Mouse (Mus musculus) right cerebral cortex, postnatal 25 days (tissue): Measurements from ENCODE around the gene AC153137.1.
"Not testable (repeated sequence)": the region's sequence is repeated elsewhere in the genome, so short reads cannot be mapped to it uniquely, and the experiment has no call there.

ENCODE experiments used
- DNase-seq: peaks from one replicate; pipeline ENCODE4 v3.0.0; 2022

The AC153137.1 gene

GRCm38 (mm10) chr1:30977868-30978267, at the start of gene AC153137.1:
AC153137.1 (minus strand) TSS chr1:30977968.
- not testable (repeated sequence) for DNase-seq

- DNase-seq = no peak
These were observed 45.4 kb upstream of the AC153137.1 start for GRCm38 (mm10) chr1:31023173-31023572.

DNA sequence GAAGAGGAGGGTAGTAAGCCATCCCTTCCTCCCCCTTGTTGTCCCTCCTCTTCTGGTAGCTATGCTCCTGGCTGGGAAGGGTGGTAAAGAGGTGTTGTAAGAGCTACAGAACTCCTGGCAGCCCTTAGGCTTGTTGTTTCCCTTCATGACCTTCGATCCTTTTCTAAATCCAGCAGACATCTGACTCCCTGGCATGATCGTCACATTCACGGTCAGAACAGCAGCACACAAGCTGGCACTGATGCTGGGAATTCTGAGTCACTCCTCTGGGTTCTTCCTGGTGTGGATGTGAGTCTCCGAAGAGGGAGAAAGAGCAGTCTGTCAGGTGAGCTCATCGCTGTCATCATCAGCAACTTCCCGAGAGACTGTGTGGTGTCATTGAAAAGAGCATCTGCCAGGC, 41.5 kb upstream of the AC153137.1 start:
- DNase-seq = no peak

GRCm38 (mm10) chr1:31017377-31017776, 39.6 kb upstream of the AC153137.1 start:
- DNase-seq = no peak

DNA sequence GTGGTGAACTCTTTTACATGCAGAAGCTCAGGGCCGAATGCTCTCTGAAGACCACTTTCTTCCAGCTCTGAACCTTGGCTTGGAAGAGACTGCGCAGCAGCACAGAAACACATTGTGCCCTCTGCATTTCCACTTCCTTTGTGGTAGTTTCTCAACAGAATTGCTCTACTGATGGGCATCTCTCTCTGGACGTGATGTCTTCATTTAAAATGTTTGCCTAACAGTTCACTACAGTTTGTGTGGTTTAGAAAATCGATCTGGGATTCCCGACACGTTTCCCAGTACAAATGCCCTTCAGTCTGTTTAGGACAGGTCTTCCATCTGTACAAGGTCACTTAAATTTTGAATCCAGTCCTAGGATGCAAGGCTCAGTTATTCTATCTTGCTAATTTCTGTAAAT, 38.3 kb upstream of the AC153137.1 start:
- DNase-seq = no peak

GRCm38 (mm10) chr1:31015261-31015660, 37.5 kb upstream of the AC153137.1 start:
- no peak for DNase-seq

GRCm38 (mm10) chr1:30977239-30977638, 529 bp downstream of the AC153137.1 start:
- DNase-seq = not testable (repeated sequence)

GRCm38 (mm10) chr1:30951795-30952194, 26.0 kb downstream of the AC153137.1 start:
- no peak for DNase-seq

DNA sequence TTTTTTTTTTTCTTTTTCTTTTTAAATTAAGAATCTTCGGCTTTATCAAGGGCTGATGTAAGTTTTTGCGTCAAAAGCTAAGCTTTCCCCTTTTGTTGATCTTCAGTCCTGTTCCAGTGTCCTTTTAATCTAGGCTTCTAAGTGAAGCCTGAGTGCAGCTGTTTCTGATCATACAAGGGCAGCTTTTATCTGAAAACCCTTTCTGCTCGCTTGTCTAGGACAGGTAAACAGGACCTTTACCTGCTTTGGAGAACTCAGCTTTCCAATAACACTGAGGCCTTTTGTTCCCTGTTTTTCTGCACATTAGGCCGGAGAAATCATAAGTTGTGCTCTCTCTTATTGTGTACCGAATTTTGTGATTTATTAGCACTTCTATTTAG, 27.3 kb downstream of the AC153137.1 start:
- no peak for DNase-seq

GRCm38 (mm10) chr1:30949710-30950455, 27.9 kb downstream of the AC153137.1 start:
- peak; percentile 99 for DNase-seq

DNA sequence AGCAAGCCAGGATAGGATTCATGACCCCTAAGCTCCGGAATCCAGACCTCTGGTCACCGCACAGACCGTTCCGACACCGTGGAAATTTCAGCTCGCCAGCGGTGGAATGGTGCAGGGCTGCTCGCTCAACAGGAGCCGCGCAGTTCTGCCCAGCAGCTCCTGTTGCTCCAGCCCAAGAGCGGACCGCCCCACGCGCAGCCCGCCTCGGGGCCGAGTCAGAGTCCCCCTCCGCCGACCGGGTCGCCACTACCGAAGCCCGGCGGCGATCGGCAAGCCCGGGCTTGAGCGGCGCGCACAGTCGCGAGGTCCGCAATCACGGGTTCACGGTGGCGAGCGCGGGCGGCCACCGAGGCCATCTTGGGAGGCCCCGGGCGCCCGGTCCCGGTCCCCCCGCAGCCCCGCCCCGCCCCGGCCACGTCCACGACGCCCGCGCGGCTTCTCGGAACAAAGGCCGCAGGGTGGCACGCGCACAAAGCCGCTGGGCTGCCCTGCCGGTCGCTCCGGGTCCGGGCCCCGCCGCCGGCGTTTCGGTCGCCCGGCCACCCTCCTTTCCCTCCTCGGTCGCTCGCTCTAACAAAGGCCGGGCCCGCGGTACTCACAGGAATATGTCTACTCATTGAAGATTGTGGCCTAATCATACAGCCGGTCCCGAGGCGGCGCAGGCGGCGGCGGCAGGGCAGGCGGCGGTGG, 28.7 kb downstream of the AC153137.1 start:
- peak; percentile 62 for DNase-seq

DNA sequence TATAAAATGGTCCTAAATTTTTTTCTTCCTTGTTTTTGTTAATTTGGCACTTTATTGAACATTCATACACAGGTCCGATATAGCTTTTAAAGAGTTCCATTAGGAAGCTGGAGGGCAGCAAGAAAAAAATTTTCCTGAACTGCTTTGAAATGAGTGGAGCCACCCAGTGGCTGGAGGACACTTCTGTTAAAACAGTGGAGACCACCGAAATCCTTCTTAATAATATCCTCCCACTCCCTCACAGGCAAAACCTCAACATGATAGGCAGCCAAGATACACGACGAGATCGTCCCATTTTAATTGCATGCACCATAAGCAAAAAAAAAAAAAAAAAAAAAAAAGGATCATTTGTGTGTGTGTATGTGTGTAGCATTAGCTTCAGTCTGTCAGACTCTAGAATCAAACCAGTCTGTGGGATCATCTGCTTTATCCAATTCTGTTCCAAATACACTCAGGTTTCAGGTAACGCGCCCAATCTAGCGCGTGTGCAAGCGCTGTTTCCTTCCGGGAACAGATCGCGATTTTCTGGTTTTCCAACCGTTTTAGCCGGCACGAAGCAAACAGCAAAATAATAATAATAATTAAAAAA, 29.3 kb downstream of the AC153137.1 start:
- no peak for DNase-seq

GRCm38 (mm10) chr1:30945136-30945535, 32.6 kb downstream of the AC153137.1 start:
- no peak for DNase-seq

DNA sequence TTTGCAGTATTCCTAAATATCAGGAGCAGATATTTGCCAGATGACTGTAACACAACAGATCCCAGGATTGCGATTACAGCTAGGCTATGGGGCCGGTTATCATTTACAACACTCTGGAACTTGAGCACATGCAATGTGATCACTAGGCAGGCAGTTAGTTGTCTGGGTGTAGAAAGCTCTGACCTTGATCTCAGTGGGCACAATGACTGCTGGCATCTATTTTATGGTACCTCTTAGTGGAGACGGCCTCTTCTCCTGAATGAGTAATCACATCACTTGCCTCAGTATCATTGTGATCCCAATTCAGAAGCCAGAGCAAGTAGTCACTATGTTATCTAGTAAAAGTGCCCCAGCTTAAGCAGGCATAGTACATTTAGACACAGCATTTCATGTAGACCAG, 37.2 kb downstream of the AC153137.1 start:
- no peak for DNase-seq

DNA sequence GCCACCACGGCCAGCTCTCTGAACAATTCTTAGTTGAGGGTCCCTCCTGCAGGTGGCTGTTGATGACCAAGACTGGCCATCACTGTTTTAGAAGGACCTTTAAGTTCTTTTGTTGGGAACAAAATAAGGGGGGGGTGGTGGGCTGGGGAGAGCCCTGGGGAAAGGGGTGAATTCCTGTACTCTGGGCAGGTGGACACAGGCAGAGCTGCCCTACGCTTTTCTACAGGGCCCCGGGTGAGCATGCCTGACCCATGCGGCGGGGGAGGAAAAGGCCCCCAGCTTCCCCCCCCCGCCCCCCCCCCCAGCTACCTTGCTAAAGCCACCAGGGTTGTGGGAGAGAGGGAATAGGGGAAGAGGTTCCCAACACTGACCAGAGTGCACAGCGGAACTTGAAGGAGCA, 39.4 kb downstream of the AC153137.1 start:
- no peak for DNase-seq

DNA sequence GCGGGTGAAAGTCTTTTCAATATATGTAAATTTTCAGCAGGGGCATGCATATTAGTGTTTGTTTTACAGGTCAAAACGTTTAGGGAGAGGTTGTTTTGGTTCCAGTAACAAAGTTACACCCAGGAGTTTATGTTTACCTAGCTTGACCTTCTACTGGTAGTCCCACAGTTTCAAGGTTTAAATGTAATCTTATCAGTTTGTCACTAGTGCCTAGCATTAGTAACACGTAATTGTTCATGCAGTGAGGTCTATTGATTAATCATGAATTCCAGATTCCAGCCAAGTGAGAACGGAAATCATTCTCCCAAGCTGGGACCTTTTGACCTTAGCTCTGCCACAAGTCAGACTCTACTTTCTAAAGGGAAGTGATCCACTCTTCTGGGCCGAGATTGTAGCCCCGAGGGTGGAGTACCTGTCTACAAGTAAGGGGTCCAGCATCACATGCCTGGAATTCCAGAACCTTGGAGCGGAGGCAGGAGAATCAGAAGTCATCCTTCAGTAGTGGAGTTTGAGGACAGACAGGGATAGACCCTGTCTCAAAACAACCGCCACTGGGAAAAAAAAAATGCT, 40.3 kb downstream of the AC153137.1 start:
- DNase-seq = no peak

DNA sequence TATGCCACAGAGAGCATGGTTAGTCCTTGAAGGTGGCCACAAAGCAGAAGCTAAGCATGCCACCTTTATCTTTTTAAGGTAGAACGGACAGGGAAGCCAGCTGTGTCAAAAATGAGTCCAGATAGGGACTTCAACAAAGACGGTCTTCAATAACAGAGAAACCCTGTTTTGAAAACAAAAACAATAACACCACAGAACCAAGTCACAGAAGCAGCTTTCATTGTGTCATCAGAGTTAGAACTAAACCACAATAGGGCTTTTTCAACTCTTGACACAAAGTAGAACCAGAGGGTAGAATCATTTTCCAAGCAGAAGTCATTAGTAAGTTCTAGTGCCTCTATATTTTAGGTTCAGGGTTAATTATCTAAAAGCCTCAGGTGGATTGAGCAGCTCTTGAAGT, 41.3 kb downstream of the AC153137.1 start:
- DNase-seq = no peak

DNA sequence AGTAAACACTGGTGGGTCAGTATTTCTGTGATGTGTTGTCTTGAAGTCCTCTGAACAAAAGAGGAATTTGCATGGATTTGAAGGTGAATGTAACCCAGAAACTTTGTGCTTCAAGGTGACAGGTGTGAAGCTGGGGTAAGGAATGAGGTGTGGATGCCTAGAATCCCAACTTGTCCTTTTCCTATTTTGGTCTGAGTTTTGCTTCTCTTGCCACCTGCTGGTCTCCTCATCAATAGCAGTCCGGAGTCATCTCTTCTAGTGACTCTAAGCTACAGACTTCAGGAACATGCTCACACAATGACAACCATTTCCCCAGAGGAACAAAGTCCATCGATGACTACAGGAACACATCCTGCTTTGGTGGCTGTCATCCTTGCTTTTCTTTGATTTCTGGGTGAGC, 46.9 kb downstream of the AC153137.1 start:
- DNase-seq = no peak

- DNase-seq = no peak
These were observed 47.6 kb downstream of the AC153137.1 start for GRCm38 (mm10) chr1:30930194-30930593.
